Mouse (Mus musculus) ES-E14 (cell line): ENCODE measurements around the gene Tk1.

Experiments used
- HCFC1 ChIP-seq: IDR thresholded peaks from 2 replicates; pipeline ENCODE4 v1.6.1; 2012; ENCODE audit warnings: low read length, inconsistent platforms, borderline replicate concordance; ENCODE audit not compliant: insufficient read depth
- MAFK ChIP-seq: IDR thresholded peaks from 2 replicates; pipeline ENCODE4 v1.6.1; 2014; ENCODE audit warnings: mild to moderate bottlenecking, low read depth, low read length, inconsistent platforms; ENCODE audit not compliant: insufficient read depth

DNA sequence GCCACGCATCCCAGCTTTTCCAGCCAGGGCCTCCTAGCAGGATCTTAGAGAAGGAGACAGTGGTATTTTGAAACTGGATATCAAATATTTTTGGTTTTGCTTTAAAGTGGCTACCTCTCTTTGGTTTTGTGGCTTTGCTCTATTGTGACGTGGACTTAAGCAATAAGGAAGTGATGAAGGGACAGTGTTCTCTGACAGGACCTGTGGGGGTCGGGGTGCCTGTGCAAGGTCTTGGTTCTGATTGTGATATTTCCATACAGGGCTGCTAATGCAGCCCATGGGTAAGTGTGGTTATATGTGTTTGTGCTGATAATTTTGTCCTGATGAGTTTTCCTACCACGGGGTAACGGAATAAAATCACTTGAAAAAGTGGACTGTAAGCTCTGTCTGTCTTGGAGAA lies 29.5 kb upstream of the Tk1 start:
- no peak for TF ChIP-seq HCFC1
- no peak for TF ChIP-seq MAFK
